Mouse (Mus musculus): ENCODE results near the gene Ptprk.

Gene Ptprk

DNA sequence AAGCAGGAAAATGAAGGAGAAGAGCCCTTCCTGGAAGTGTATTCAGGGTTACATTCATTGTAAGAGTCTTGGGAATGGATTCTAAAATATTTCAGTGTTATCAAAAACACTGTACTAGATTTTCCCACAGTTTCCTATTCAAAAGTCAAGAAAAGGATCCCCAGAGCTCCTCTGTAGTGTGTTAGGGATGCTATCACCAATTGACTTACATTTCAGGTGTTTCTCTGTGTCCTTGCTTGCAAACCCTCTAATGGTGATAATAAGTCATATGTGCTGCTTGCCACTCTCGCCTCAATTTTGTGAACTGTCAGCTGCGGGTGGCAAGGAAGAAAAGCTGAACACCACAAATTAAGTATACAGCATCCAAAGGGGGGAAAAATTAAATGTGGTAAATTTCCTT is 492.2 kb downstream of the Ptprk start:
- DNase-seq = no peak

GRCm38 (mm10) chr10:28567441-28567840 is 492.8 kb downstream of the Ptprk start:
- peak; percentile 60 for DNase-seq

DNA sequence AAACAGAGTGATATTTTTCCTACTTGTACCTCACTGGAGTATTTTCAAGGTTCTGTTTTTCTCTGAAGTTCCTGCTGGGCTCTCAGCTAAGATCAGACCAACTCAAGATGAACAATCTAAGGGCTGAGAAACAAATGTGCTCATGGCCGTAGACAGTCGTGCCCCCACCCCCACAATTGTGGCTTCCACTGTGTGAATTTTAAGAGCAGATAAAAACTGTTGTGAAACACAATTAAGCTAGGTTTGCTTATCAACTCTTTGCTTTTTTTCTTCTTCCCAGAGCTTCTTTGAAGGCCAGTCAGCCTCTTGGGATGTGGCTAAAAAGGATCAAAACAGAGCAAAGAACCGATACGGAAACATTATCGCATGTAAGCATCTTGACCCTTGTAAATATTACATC is 493.4 kb downstream of the Ptprk start:
- peak; percentile 73 for DNase-seq

- DNase-seq = no peak
These were observed 505.0 kb downstream of the Ptprk start for GRCm38 (mm10) chr10:28579596-28579995.

GRCm38 (mm10) chr10:28586565-28587138 is 512.0 kb downstream of the Ptprk start:
- no peak for DNase-seq

DNA sequence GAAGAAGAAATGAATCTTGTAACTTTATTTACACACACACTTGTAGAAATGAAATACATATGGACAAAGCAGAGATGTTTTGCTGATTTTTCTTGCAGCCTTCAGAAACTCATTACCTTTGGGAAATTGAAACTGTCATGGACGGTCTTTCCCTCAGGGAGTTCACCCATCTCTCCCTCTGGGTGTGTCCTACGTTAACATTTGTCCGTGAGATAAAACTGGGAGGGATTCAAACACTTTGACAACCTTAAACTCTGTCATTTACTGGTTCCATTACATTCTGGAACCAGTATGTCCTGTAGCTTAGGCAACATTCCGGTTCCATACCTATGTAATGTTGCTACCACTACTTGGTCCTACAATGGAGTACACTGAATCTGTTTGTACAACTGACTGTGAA is 513.8 kb downstream of the Ptprk start:
- DNase-seq = no peak

GRCm38 (mm10) chr10:28590822-28591221 is 516.2 kb downstream of the Ptprk start:
- DNase-seq = no peak

GRCm38 (mm10) chr10:28593566-28594292 is 519.1 kb downstream of the Ptprk start:
- peak; percentile 61 for DNase-seq

DNA sequence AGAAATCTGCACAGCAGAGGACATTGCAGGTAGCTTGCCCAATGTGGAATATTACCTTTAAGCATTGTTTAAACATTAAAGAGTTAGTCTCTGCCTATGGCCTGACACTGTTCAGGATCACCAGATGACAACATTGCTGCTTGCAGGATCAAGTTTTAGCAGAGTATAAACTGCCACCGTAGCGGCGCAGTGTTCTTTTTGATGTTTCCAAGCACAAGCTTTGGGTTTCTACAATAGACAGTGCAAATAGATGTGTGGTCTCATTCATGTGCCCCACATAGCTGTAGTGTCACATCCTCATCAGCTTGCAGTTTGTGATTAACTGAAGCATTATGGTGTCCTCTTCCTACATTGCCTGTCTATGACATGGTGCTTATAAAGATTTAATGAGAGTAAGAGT is 522.3 kb downstream of the Ptprk start:
- peak; percentile 75 for DNase-seq

DNA sequence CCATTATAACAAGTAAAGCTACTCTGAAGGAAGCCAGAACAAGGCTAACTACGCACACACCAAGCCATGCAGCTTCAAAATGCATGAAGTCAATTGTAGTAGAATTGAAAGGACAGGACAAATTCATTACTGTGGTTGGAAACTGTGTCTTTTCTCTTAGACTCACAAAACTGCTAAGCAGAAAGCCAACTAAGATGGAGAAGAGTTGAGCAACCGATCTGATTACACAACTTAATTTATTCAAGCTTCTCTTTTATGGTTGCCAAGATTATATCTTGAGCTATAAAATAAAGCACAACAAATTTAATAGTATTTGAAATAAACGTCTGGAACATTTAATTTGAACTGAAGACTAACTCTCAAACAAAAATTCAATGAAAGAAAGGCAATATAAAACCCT is 534.5 kb downstream of the Ptprk start:
- no peak for DNase-seq

DNA sequence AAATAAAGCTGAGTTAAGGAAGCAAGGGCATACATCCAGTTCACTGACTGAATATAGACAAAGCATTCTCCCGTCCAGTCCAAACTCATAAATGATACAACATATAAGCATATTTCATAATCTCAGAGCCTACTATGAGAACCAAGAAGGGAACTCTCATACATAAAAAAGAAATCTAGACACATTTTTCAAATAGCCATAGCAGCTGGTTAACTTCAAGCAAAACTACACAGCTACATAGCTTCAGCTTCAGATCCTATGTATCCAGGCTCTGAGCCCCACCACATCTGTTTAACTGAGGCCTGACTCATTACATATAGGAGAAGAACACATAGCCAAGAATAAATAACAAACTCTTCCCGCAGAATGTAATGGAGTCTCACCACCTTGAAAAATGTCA is 539.8 kb downstream of the Ptprk start:
- no peak for DNase-seq

GRCm38 (mm10) chr10:28617203-28617602 is 542.6 kb downstream of the Ptprk start:
- DNase-seq = no peak

DNA sequence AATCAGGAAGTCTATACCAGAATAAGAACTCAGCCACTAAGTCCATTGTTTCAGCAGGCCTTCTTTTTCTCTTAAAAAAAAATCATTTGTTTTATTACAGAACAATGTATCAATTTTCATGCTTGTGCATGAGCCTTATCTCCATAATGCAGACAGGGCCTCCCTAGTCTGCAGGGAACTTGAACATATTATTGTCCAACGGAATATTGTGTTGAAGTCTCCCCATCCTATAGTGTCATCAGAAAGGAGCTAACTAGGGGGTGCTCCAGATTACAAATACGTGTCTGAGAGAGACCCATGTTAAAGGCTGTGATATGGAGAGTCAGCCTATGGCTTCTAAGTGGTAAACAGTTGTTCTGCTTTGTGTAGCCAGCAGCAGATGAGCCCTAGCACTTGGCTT is 543.4 kb downstream of the Ptprk start:
- DNase-seq = no peak

DNA sequence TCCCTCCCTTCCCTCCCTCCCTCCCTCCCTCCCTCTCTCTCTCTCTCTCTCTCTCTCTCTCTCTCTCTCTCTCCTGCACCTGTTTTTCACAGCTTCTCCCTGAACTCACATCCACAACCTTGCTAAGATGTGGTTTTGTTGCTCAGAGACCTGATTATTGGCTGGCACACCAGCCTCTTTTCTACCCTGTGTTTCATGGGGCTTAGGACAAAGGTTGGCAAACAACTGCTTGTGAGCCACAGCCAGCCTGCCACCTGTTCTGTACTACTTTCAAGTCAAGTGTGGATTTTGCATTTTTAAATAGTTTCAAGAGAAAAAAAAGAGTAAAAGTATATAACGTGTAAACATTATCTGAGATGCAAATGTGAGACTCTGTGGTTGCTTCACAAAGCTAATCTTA is 544.8 kb downstream of the Ptprk start:
- peak; percentile 75 for DNase-seq

DNA sequence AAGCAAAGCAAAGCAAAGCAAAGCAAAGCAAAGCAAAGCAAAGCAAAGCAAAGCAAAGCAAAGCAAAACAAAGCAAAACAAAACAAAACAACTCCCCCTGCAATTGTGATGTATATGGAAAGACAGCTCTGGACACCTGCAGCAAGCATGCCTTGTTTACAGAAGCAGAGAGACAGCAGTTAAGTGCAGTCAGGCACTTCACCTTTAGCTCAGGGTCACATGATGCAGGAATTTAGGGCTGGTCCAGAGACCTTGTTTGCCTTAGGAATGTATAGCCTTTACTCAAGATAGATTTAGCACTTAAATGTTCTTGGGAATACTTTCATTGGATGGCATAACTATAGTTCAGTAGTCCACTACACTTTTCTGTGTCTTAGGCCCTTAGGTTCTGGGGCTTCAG is 561.5 kb downstream of the Ptprk start:
- no peak for DNase-seq

GRCm38 (mm10) chr10:28641887-28642286 is 567.3 kb downstream of the Ptprk start:
- no peak for DNase-seq
